Mouse (Mus musculus) right cerebral cortex, adult 18-20 months (tissue): Measurements from ENCODE around the gene Rpap3.
"Not testable (repeated sequence)": the region's sequence is repeated elsewhere in the genome, so short reads cannot be mapped to it uniquely, and the experiment has no call there.

Experiments used
- DNase-seq: peaks from one replicate; pipeline ENCODE4 v3.0.0; 2022; ENCODE audit warnings: mixed read lengths

Rpap3 gene

GRCm38 (mm10) chr15:97682053-97682452 is 23.6 kb downstream of the Rpap3 start:
- DNase-seq, result no peak

- no peak for DNase-seq
Measured at GRCm38 (mm10) chr15:97679991-97680681, 25.5 kb downstream of the Rpap3 start.

- no peak for DNase-seq
Measured at GRCm38 (mm10) chr15:97677341-97677740, 28.3 kb downstream of the Rpap3 start.

GRCm38 (mm10) chr15:97675927-97676326 is 29.7 kb downstream of the Rpap3 start:
- DNase-seq, result no peak

- DNase-seq, result no peak
Measured at GRCm38 (mm10) chr15:97674423-97674822, 31.2 kb downstream of the Rpap3 start.

- DNase-seq, result no peak
Measured at GRCm38 (mm10) chr15:97673256-97674000, 32.2 kb downstream of the Rpap3 start.

GRCm38 (mm10) chr15:97672211-97672765 is 33.3 kb downstream of the Rpap3 start:
- DNase-seq, result peak; percentile 82

GRCm38 (mm10) chr15:97670554-97670953 is 35.1 kb downstream of the Rpap3 start:
- no peak for DNase-seq

- DNase-seq, result not testable (repeated sequence)
Measured at GRCm38 (mm10) chr15:97668158-97668877, 37.3 kb downstream of the Rpap3 start.

GRCm38 (mm10) chr15:97667437-97667836 is 38.2 kb downstream of the Rpap3 start:
- peak; percentile 44 for DNase-seq

- no peak for DNase-seq
Measured at GRCm38 (mm10) chr15:97666457-97666770, 39.2 kb downstream of the Rpap3 start.

GRCm38 (mm10) chr15:97665770-97666456 is 39.7 kb downstream of the Rpap3 start:
- no peak for DNase-seq

- DNase-seq, result no peak
Measured at GRCm38 (mm10) chr15:97664981-97665668, 40.5 kb downstream of the Rpap3 start.

GRCm38 (mm10) chr15:97663750-97664406 is 41.7 kb downstream of the Rpap3 start:
- peak; percentile 71 for DNase-seq

GRCm38 (mm10) chr15:97658755-97659116 is 46.9 kb downstream of the Rpap3 start:
- DNase-seq, result no peak

- no peak for DNase-seq
Measured at GRCm38 (mm10) chr15:97657856-97658754, 47.5 kb downstream of the Rpap3 start.

- DNase-seq, result no peak
Measured at GRCm38 (mm10) chr15:97657420-97657819, 48.2 kb downstream of the Rpap3 start.

- no peak for DNase-seq
Measured at GRCm38 (mm10) chr15:97649726-97650125, 55.9 kb downstream of the Rpap3 start.

GRCm38 (mm10) chr15:97648176-97648575 is 57.4 kb downstream of the Rpap3 start:
- DNase-seq, result peak; percentile 63

- no peak for DNase-seq
Measured at GRCm38 (mm10) chr15:97646426-97646825, 59.2 kb downstream of the Rpap3 start.

GRCm38 (mm10) chr15:97643986-97644385 is 61.6 kb downstream of the Rpap3 start:
- no peak for DNase-seq
